ENCODE assay signal across 20 mouse cellular contexts in genomic region chr9:59952515-59953070, GRCm38 (mm10). TPM values are rescaled to one million over a fixed set of nuclear protein-coding genes. Genes with fewer than 3 reads are reported as not detected.
DNase-seq lines count a peak whose midpoint lies in the region; ATAC-seq lines count a peak whose summit lies in the region.
"Had no signal": no experiment of that assay in that cellular context is flagged by ENCODE, and none has a peak within 500 bp of the region (broad histone marks: within the 10 kb centered on the region; RNA-seq: fewer than 3 reads in every experiment).

No protein-coding gene starts in this region.

- 0 out of 2 replicates have a peak, but pooled peaks have one; percentile 30 for ATAC-seq in liver, embryonic 12.5 days
- no peak for ATAC-seq in inflammation-experienced regulatory T-cells, adult 6 months

- H3K4me1 ChIP-seq in heart, embryonic 10.5 days = peaks cover 37% of the 10 kb centered on the region
- H3K4me1 ChIP-seq in liver, embryonic 12.5 days = peaks cover 7% of the 10 kb centered on the region; the same call in 1 of the 2 replicates
- H3K4me1 ChIP-seq: midbrain, embryonic 12.5 days had no signal

- no peak overlapping the region for H3K4me3 ChIP-seq in heart, embryonic 10.5 days
- no peak overlapping the region for H3K4me3 ChIP-seq in liver, embryonic 12.5 days
- H3K4me3 ChIP-seq: embryonic facial prominence, embryonic 12.5 days; midbrain, embryonic 12.5 days; neural tube, embryonic 15.5 days had no signal

- no peak for DNase-seq in heart, embryonic 10.5 days (ENCODE audit: low spot score)
- no peak for DNase-seq in heart, postnatal 4 days
- DNase-seq in 416B (ENCODE audit: low read depth) = peak; percentile 48
- peak; percentile 83 for DNase-seq in adrenal gland, postnatal 10 days
- no peak for DNase-seq in cerebellum, postnatal 25 days
- no peak for DNase-seq in T-cell, adult 2 months (ENCODE audit: low spot score)
- DNase-seq: cerebellum, adult 11 months; kidney, adult 18-20 months; left cerebral cortex, postnatal 4 days; right cerebral cortex, postnatal 14 days had no signal

- no peak overlapping the region for H3K9ac ChIP-seq in liver, embryonic 12.5 days
- H3K9ac ChIP-seq: embryonic facial prominence, embryonic 12.5 days; midbrain, embryonic 12.5 days; neural tube, embryonic 15.5 days had no signal

- no peaks in the 10 kb centered on the region for H3K9me3 ChIP-seq in heart, embryonic 10.5 days
- H3K9me3 ChIP-seq in liver, embryonic 12.5 days (replicated peaks) = no peaks in the 10 kb centered on the region
- H3K9me3 ChIP-seq: embryonic facial prominence, embryonic 12.5 days; midbrain, embryonic 12.5 days; neural tube, embryonic 15.5 days had no signal

- H3K27me3 ChIP-seq in heart, embryonic 10.5 days (ENCODE audit: insufficient read depth, poor library complexity, severe bottlenecking) = peaks cover 19% of the 10 kb centered on the region; the same call in 1 of the 2 replicates
- peaks cover 5% of the 10 kb centered on the region; the same call in 1 of the 2 replicates for H3K27me3 ChIP-seq in liver, embryonic 12.5 days (replicated peaks)
- H3K27me3 ChIP-seq: embryonic facial prominence, embryonic 12.5 days; midbrain, embryonic 12.5 days; neural tube, embryonic 15.5 days had no signal

- H3K4me2 ChIP-seq in liver, embryonic 12.5 days = no peak overlapping the region
- H3K4me2 ChIP-seq: embryonic facial prominence, embryonic 12.5 days; midbrain, embryonic 12.5 days; neural tube, embryonic 15.5 days had no signal

- no peaks in the 10 kb centered on the region for H3K36me3 ChIP-seq in heart, embryonic 10.5 days
- H3K36me3 ChIP-seq in liver, embryonic 12.5 days = no peaks in the 10 kb centered on the region
- H3K36me3 ChIP-seq: embryonic facial prominence, embryonic 12.5 days; midbrain, embryonic 12.5 days; neural tube, embryonic 15.5 days had no signal

- peak overlapping the region; percentile 16; the same call in 1 of the 2 replicates for H3K27ac ChIP-seq in heart, embryonic 10.5 days
- no peak overlapping the region for H3K27ac ChIP-seq in liver, embryonic 12.5 days
- H3K27ac ChIP-seq: embryonic facial prominence, embryonic 12.5 days; macrophage; midbrain, embryonic 12.5 days; neural tube, embryonic 15.5 days had no signal

- 31% methylated on average over 8 of the region's 8 CpGs for WGBS in heart, embryonic 10.5 days
- 33% methylated on average over 7 of the region's 8 CpGs for WGBS in liver, embryonic 12.5 days (ENCODE audit: insufficient replicate concordance)

RNA-seq across cellular contexts. Expression of gene Nr2e3, which starts 7.9 kb away (rescaled TPM):
- polyA plus RNA-seq in heart, embryonic 10.5 days (2016; fragmentation: Nextera tagmentation; extraction: Ambion mirVana) = 0.13 TPM in 1 of 2 replicates, not detected in the other
- total RNA-seq in heart, postnatal 4 days (2021) = not detected
- total RNA-seq in adrenal gland, postnatal 10 days (2021) = not detected
- polyA plus RNA-seq in liver, embryonic 12.5 days (2016; fragmentation: Nextera tagmentation; extraction: Ambion mirVana) = not detected in 2 replicates
- polyA plus RNA-seq in inflammation-experienced regulatory T-cells, adult 6 months (2017; shearing (Covaris generic)) = not detected
- total RNA-seq: gastrocnemius, adult 8-10 months; layer of hippocampus, postnatal 25 days; left cerebral cortex, postnatal 4 days had no signal
- polyA plus RNA-seq: heart, embryonic 14.5 days; hindbrain, embryonic 11.5 days; macrophage; midbrain, embryonic 12.5 days; neural tube, embryonic 15.5 days had no signal

Comparison
In these comparisons a context has a peak if more than half of its experiments do, and no peak if none do; other contexts are left out.
1. DNase-seq: peak in 416B (single experiment) and adrenal gland, postnatal 10 days (single experiment); none in heart, embryonic 10.5 days (single experiment), heart, postnatal 4 days (single experiment), cerebellum, postnatal 25 days (0 of 2) and T-cell, adult 2 months (single experiment).